Mouse (Mus musculus): ENCODE measurements around the gene Pdgfb.

DNA sequence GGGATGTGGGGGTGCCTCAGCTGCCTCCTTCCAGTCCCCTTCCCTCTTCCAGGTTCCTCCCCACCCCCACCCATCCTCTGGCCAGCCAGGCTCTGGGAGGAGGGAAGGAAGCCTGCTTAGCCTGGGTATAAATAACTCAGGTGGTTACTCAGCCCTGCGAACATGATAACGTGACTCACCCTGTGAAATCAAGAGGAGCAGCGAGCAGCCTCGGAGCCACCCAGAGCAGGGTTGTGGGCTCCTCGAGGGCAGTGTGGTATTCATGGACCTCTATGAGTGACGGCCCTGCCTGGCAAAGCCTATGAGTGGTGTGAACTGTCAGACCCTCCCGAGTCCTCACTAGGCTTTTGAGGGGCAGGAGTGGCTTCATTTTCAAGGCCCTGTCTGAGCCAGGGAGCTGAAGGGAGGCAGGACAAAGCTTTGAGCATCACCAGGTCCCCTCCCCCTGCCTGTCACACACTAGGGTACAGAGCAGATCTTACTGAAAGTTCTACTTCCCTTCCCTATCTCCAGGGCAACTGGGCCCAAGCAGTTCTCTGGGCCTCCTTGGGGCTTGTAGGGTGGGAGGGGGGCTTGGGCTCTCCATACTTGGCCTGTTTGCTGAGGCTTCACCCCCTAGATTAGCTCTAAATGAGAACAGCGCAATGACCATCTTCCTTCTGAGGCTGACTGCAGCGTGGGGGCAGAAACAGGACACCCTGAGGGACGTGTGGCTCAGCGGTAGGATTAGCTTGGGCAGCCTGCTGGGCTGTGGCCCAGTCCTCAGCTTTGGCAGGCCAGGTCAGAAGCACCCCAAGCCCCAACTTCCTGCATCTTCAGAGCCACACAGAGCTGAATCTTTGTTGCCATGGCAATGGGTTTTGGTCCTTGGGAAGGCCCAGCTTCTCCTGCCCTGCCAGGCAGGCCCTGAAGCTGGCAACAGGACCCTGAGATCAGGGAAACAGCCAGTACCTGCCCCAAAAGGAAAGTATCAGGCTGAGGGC lies 9.8 kb upstream of the Pdgfb start:
- TF ChIP-seq USF1 (IDR thresholded peaks at IDR 0.05; ENCODE audit: low read depth) (peak; percentile 51), POLR2A (IDR thresholded peaks at IDR 0.05; ENCODE audit: insufficient read length, low read depth) (peak; percentile 57), MAX (IDR thresholded peaks at IDR 0.05; ENCODE audit: low read depth) (no peak), POLR2AphosphoS2 (IDR thresholded peaks at IDR 0.05; ENCODE audit: insufficient read length, low read depth) (peak; percentile 63), E2F4 (IDR thresholded peaks at IDR 0.05; ENCODE audit: insufficient read depth) (no peak)
